Mouse (Mus musculus): ENCODE data around the gene S100a14. TPM values are rescaled to one million over a fixed set of nuclear protein-coding genes. Genes with fewer than 3 reads are reported as not detected.

The S100a14 gene
- under 1 TPM in 1 of 3 experiments, not detected in 2; 0.40 TPM for polyA plus RNA-seq (2017; shearing (Covaris generic))

DNA sequence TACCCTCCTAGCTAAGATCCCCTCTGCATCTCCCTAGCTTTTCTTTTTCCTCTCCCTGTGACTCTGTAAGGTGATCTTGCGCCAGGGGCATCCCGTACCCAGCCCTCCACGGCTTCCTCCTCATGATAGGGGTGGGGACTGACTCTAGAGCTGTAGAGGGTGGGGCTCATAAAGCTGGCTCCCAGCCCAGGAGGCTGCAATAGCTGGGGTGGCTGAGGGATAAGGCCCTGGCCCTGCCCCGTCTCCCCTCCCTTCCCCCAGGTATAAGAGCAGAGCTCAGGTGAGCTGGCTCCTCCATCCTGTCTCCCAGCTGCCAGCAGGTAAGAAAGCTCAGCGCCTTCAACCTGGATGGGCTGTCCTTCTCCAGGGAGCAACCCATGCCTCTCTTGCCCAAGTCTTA is at the start of gene S100a14:
Gene S100a14, plus strand, starts transcription at position 277 of the 400 bp plus-strand sequence.
- no peak for ATAC-seq

DNA sequence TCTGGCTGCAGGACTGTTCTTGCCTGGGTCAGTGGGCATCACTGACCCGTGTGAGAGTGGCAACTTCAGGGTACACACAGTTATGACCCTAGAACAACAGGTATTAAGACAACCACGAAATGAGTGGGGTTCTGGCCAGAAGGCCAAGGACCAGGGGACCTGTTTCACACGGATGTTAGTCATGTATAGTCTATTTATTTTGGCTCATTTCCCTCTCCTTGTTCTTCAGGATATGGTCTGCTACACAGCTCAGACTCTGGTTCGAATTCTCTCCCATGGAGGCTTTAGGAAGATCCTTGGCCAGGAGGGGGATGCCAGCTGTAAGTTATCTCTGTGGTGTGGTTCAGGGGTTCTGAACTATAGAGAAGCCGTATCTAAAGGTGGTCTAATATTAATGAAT is 39.7 kb upstream of the S100a14 start:
- no peak for ATAC-seq

DNA sequence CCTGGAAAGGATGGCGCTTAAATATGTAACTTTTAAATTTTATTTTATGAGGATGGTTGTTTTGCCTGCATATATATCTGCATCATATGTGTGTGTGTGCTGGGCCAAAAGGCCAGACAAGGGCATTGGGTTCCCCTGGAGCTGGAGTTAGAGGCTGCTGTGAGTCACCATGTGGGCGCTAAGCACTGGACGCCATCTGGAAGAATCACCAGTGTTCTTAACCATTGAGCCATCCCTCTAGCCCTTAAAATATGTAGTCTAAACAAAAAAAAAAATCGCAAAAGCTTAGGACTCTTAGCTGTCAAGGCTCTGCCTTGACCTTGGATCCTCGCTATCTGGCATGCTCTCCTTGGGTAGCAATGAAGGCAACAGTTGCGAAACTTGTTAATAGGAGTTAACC is 38.1 kb upstream of the S100a14 start:
- no peak for ATAC-seq

DNA sequence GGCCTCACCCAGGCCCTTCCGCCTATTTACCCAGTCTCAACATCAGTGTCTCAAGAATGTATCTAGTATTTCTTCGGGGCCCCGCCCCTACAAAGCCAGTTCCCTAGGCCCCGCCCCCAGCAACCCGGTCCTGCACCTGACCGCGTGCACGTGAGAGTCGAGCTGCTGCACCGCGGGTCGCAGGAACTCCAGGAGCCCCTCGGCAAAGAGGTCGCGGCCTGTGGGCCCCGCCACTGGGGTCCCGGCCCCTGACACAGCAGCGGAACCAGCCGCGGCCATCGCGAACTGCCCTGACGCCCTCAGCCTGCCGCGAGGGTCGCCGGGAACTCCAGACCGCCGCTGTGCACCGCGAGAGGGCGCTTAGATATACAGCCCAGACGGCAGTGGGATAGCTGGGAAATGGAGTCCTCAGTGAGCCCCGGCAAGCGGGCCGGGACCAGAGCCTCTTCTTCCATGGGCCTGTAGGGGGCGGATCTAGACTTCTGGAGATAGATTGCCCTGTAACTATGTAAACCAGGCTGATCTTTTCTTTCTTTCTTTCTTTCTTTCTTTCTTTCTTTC is 35.9 kb upstream of the S100a14 start, which contains the start of gene Snapin:
Gene Snapin, minus strand, starts transcription at position 338 of the 561 bp plus-strand sequence.
- ATAC-seq = peak; percentile 97

DNA sequence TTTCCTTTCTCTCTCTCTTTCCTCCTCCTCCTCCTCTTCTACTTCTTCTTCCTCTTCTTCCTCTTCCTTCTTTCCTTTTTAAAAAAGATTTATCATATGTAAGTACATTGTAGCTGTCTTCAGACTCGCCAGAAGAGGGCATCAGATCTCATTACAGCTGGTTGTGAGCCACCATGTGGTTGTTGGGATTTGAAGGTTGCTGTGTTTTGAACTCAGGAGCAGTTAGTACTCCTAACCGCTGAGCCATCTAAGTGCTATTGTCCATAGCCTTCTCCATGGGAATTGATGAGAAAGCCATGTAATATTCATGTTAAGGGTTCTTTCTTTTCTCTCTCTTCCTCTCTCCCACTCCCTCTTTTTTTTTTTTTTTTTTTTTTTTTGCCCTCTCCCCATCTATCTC is 35.3 kb upstream of the S100a14 start:
- ATAC-seq = peak; percentile 31

DNA sequence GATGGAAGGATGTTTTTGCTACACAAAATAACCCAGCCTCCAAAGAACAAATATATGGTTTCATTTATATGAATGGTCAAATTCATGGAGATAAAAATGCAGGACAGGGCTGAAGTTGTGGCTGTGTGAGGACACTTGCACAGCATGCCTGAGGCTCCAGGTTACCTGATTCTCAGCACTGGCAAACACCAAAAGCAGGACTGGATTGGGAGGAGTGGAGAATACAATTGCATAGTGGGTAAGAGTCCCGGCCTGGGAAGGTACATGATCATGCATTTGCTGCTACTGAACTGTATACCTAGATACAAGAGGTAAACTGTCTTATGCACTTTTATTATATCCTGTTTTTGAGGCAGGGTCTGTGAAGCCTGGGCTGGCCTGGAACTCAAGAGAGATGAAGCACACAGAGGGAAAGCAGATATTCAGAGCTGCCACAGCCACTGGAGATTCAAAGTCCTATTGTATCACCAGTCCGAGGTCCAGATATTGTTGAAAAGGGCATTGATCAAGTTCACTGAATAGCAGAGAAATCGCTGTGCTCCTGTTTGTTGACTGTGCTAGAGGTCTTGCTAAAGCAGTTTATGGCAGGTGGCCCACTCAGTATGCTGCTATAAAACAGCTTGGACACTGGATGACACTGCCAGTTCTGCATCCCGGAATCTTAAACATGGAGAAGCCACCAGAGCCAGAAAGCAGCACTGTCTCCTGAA is 32.7 kb upstream of the S100a14 start:
- no peak for ATAC-seq

DNA sequence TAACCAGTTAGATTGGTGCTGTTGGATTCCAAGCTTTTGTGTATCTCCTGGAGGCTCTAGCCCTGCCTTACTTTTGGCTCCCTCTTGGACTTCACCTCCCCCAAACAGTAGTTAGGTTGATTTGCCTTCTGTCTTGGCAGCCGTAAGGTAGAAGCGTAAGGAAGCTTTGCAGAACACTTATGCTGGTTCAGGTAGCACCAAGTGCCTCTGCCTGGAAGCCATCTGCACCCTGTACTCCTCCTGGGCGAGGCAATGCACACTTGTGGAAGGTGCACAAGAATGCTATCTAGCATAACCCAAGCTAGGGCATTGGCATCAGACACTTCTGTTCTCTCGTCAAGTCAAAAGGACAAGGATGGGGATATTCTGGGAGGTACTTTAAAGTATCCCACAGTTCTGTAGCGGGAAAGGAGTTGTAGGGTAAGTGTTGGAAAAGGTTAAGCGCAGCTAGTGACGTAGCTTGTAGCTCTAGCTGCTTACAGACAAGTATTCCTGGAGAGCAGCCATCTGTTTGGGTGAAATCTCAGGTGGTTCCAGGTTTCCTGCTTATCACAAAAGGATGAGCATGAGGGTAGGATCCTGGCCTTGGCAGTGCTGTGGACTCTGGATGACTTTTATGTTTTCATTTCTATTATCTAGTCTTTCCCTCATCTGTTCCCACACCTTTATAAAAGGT is 30.7 kb upstream of the S100a14 start:
- ATAC-seq = no peak

DNA sequence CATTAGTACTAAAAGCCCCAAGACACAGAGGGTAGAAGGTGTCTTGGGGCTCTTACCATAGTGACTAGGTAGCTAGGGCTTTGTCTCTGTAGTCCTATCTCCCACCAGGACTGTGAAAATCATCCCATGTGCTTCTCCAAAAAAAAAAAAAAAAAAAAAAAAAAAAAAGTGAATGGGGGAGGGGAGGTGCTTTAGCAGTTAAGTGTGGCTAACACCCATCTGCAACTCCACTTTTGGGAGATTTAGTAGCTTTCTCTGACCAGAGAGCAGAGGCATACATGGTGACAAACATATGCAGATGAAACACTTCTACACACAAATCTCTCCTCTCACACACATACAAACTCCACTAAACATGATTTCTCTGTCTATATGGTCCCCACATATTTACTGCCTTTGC is 29.1 kb upstream of the S100a14 start:
- no peak for ATAC-seq

DNA sequence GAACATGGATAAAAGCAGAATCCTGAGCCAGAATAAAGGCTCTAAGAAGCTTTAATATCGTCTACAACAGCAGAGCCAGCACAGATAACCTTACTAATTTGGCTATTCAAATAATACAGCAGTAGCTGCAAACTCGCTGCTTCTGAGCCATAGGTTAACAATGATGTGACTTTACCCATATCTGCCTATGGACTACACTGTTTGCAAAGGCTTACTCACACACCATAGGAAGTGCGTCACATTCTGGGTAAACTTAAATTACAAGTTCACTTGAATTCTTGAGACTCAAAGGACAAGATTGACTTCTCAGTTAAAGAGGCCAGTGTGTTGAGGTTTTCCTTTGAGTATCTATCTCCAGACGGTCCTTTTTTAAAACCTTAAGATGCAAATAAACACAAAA is 23.2 kb upstream of the S100a14 start:
- ATAC-seq = no peak

DNA sequence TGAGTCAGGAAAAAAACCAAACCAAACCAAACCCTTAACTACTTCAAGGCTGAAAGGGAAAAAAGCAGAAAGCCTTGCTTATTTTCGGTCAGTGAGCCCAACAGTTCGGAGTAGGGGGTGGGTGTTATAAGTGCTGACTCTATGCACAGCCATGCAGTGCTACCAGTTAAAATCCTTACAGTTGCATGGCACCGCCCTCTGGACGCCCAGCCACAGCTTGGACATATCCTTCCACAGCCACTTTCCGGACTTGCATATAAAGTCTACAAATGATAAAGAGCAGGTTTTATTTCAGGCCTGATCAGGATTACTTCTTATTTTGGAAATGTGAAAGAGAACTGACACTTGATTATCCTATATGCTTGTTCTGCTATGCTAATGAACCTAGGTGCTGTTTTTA is 21.4 kb upstream of the S100a14 start:
- ATAC-seq = no peak

DNA sequence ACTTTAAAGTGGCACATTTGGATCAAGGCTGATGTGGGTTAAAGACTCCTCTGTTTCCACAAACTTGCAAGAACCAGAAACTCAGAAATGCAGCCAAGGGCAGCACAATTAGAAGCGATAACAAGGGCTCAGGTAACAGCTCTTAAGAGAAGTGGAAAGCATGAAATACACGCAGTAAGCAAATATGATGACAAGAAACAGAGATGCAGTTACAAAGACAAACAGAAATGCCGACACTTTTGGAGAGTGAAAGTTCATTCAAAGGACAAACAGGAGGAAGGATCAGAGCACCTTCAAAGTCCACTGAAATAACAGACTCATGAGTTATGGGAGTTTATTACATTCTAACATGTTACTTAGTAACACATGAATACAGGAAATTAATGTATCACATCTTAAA is 20.3 kb upstream of the S100a14 start:
- no peak for ATAC-seq

DNA sequence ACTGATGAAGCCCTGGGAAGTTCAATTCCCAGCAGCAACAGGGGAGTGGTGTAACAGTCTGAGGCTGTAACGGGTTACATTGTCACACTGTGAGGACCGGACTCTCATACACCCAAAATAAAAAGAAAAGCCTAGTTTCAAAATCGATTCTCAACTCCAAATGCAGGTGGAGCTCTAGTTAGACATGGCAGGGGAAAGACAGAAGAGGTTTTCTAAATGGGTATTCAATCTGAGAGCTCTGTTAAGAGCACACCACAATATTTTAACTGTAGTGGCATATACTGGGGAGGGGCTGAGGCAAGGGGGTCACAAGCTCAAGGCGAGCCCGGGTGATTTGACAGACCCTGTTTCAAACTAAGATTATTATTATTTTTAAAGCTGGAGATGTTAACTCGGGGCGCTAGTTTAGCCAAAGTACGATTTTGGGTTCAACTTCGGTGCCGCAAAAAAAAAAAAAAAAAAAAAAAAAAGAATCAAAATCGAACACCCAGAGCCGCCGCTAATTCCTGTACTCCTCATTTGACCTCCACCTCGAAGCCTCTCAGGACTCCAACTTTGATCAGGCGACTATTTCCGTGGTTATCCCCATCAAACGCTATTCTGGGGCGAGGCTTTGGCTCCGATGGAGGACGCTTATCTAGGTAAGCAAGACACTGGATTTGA is 18.2 kb upstream of the S100a14 start:
- ATAC-seq = no peak

DNA sequence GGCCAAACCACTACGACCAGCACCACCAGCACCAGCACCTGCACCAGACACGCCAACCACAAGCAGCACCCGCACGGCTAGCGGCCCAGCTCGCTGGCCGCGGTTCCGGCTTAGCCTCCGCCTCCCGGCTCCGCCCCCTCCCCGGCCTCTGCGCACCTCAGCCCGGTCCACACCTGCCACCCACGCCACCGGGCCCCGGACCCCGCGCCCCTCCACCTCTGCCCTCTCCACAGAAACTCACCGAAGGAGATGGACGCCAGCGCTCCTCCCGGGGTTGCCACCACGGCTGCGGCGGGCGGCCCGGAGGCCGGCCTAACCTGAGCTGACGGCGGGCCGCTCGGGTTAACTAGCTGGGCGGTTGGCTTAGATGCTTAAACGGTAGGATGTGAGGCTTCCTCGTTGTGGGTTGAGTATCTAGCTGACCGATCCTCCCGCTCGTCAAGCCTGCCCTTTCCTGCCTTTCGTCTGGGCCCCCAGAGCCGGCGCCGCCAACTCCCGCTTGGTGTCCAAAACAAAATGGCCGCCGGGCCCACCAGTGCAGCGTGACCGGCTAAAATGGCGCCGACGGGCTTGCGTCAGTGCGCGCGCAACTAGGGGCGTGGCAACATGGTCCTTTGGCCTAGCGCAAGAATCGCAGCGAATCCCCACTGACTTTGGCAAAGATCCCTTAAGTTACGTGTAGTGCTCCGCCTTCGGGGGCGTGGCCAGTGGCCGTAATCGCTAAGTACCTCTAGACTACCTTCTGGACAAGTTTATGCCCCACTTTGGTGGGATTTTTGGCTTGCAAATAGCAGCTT is 17.5 kb upstream of the S100a14 start, which contains the start of gene Chtop:
Gene Chtop, minus strand, starts transcription at position 549 of the 797 bp plus-strand sequence.
- peak; percentile 88 for ATAC-seq

DNA sequence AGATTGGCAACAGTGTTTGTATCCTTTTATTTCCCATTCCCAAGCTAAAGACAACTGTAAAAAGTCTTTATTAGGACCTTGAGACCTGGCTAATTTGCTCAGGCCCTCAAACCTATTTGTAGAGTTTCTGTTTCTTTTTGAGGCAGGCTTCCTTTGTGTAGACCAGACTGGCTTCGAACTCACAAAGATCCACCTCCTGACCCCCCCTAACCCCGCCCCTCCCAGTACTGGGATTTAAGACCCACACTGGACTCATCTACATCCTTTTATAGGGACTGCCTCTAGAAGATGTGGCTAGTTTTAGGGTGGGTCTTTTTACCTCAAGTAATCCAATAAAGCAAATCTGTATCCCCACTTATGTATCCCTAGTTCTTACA is 16.9 kb upstream of the S100a14 start:
- ATAC-seq = peak; percentile 23

DNA sequence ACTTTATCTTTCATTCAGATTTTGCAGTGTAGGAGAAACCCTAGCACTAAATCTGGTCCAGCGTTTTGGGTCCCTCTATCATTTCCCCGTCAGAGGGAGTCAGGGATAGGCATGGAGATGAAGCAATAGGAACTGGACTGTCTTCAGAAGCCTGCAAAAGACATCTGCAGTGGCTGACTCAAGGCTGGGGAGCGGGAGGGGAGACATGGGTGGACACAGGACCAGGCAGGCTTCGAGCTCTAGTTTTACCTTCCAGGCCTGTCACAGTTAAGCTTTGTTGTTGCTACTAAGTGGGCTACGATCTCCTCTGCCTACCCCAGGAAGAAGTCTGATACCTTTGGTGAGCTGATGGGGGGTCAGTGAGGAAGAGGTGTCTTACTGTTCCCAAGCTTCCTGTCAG is 14.4 kb upstream of the S100a14 start:
- no peak for ATAC-seq

DNA sequence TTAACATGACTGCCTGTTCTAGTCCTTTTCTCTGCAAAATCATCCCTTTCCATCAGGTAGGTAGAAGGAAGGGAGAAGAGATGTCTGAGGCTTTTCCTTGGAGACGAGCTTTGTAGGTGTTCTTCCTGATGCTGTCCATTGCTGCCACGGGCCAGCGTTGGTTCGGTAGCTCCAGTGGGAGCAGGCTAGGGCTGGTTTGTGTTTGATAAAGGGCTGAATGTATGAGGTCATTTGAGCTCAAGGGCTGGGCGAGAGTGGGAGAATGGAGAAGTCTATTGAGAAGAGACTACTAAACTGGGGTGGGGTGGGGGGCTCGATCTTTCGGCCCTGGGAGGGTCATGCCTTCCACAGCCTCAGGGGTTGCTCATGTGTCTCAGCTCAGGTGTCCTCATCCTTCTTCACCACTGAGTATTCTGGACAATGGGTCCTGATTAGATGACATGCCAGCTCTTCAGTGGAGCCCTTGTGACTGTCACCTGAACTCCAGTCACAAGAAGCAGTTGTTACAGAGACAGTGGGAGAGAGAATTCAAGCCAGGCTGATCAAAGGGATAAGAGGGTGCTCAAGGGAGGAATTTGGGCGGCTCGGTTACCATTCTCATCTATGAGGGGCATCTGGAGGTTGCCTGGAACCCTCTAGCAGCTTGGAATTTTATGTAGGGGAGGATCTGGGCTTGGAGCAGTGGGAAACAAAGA is 13.6 kb upstream of the S100a14 start:
- no peak for ATAC-seq

DNA sequence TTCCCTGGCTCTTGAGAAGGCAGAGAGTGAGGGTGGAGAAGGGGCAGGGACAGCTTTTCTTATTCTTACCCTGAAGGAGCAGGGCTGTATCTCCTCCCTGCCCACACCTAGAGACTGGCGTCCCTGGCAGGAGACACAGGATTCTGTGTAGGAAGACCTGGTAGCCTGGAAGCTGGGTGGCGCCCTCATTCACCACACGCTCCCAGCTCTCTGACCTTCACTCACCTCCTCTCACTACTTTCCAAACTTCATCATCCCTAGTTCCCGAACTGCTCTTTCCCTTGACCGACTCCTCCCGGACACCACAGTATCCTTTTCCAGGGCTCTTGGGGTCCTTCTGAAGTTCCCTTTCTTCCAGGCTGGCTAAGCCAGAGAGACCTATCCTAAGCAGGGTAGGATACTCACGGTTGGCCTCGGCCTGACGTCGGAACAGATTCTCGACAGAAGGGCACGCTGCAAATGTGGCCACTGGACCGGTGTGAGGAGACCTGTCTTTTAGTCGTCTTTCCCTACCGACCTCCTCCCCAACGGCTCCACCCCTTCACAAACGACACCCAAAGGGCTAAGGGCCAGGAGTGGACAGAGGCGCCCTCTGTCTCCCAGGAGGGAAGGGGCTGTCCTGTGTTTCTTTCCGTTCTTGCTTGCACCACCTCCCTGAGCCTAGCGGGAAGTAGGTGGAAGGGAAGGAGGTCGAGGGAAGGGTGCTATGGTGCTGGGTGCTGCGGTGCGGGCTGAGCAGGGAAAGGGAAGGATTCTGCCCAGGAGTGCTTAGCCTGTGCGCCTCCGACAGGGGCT is 12.7 kb upstream of the S100a14 start, which contains the start of the genes S100a1 and S100a13:
Gene S100a1, minus strand, starts transcription at position 597 of the 795 bp plus-strand sequence.
Gene S100a13, plus strand, starts transcription at position 640 of the 795 bp plus-strand sequence.
- ATAC-seq = peak; percentile 19

DNA sequence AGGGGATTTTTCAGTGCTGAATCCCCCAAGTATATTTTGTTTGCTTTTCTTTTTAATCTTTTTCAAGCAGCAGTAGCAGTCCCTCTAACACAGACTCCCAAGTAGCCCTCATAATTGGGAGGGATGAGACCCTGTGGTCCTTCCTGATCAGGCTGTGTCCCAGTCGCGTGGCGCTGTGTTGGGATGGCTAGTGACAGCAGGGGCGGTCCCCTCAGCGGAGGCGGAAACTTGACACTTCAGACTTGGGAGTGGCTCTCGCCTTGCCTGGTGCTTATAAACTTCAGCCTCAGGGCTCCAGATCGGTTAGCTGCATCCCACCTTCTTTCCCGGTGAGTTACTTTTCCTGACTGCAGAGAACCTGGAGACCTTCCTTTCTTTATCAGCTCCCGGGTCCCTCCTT is 12.0 kb upstream of the S100a14 start:
- peak; percentile 89 for ATAC-seq

DNA sequence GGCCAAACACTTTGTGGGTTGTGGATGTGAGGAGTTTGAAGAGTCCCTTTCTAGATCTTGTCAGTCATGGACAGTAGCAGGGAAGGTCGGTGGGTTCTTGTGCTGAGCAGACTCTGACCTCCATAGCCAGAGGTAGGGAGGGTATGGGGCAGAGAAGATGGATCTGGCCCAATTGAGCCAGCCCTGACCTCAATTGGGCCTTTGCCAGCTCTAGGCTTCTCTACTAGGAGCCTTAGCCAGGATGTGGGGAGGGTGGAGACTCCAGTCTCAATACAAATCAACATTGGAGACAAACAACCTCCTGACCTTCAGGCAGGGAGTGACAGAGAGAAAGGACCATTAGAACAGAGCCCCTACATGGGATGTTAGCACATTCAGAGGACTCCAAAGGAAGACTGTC is 11.4 kb upstream of the S100a14 start:
- ATAC-seq = peak; percentile 13

DNA sequence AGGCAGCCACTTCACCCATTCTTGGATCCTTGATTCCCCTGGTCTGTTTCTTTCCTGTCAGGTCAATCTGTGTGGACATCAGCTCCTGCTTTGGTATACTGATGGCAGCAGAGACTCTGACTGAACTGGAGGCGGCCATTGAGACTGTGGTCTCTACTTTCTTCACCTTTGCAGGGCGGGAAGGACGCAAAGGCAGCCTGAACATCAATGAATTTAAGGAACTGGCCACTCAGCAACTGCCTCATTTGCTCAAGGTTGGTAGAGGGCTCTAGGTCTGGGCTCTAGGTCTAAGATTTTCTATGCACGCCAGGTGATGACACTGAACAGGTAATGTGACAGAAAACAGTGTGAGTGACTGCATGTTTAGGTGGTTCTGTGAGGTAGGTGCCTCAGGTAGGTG is 10.9 kb upstream of the S100a14 start:
- ATAC-seq = no peak

DNA sequence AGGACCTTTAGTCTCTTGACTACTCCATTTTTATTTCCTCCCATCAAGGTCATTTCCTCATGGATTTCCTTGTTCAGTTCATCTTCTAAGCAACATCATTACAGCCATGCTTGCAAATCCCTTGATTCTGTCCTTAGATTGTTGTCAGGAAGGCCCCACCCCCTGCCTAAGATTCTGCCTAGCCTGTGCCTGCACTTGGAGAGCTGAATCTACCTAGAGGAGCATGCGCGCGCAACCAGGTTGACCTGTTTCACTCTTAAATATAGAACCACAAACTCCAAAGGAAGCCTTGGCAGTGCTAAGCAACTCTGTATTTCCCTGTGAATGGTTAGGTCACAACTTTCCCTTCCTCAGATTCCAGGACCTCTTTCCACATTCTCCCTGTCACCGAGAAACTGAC is 8.9 kb upstream of the S100a14 start:
- ATAC-seq = no peak

All from inflammation-experienced regulatory T-cells, adult 6 months (primary cell).